Mouse (Mus musculus) cerebellum, postnatal 14 days (tissue): ENCODE measurements around the gene 1700017B05Rik.

ENCODE experiments used
- DNase-seq, 2 experiments: peaks; one replicate each; pipeline ENCODE4 v3.0.0; 2021; ENCODE audit warnings: mixed read lengths in 2 of 2

Gene 1700017B05Rik

DNA sequence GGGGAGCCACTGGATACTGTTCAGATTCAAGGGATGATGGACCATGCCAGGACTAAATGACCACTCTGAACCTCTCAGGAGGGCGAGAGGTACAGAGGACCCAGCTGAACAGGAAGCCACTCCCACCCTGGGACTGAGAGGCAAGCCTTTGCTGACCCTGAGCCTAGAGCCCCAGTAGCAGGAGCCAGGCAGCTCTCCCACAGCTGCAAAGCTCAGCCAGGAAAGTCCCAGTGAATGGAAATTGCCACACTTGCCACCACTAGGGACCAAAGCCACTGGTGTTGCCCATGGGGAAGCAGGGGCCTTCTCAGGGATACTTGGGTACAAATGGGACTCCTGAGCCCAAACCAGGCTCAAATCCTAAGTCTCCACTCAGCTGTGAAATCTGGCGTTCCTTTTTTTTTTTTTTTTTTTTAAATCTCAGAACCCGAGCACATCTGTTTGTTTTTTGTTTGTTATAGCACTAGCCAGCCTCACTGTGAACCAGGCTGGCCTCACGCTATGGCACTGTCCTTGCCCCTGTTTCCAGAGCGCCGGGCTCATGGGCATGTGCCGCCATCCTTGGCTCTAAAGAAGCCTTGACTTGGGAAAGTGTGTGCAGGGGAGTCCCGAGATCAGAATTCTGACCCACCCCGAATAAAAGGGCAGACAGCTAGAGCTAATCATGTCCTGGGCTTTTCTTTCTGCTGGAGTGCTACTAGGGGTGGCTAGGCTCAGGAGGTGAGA lies 9.6 kb upstream of the 1700017B05Rik start:
- DNase-seq, result no peak

DNA sequence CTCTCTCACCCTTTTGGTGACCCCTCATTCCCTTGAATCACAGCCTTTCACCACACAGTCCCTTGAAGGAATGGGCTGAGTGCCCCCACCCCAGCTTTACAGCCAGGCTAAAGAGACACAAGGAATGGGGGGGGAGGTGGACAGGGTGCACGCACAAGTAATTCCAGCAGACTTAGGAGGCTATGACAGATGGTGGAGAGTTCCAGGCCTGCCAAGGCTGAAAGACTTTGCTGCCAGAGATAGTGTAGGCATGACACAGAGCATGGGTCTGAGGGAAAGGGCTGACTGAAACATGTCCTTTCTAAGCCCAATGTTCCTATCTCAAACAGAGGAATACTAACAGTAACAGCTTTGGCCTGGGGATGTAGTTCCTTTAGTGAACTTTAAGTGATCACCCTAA lies 8.7 kb upstream of the 1700017B05Rik start:
- peak; percentile 70 to 75 for DNase-seq

DNA sequence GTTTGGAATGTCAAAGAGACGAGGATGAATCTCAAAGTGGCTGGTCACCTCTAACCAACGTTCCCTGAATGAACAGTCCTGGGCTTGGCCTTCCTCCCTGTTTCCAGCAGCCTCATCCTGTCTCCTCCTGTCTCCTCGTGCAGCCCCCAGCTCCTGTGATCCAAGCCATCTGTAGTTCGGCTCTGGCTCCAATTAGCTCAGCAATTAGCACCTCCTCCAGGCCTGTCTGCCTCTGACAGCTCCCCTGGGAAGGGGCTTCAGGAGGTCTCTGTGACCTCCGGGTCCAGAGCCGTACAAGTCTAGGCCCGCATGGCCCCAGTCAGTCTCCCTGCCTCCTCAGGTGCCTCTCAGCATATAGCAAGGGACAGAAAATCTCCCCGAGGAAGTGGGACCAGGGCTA lies 8.0 kb upstream of the 1700017B05Rik start:
- DNase-seq, result peak; percentile 72 to 74

DNA sequence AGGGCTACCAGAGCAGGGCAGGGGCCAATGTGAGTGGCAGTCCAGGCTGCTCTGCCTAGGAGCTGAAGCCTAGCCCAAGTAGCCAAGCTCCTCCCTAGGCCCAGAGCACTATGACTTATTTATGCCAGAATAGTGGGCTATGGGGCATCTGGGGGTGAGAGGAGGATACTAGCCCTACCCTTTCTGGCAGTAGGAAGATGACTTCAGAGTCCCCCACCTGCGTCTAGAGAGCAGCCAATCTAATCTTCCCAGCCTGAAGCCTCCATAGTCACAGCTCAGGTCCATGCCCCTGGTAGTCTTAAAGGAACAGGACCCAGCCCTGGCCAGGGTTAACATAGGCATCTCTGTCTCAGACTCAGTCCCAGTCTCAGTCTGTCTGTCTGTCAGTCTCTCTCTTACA lies 7.0 kb upstream of the 1700017B05Rik start:
- no peak for DNase-seq

DNA sequence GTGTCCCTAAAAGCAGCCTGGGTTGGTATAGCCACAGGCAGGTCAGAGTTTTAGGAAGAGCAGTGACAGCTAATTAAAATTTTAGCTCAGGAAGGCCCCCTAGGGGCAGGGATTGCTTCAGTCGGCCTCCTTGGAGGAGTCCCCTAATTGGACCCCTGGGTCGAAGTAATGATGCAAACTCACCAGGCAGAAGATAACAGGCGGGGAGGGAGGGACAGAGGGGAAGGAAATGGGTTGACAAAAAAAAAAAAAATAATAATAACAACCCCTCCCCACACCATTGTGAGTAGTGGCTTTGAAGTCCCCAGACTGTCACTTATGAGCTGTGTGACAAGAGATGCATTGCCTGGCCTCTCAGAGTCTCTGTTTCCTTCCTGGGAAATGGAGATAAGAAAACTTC lies 6.2 kb upstream of the 1700017B05Rik start:
- DNase-seq, result no peak

DNA sequence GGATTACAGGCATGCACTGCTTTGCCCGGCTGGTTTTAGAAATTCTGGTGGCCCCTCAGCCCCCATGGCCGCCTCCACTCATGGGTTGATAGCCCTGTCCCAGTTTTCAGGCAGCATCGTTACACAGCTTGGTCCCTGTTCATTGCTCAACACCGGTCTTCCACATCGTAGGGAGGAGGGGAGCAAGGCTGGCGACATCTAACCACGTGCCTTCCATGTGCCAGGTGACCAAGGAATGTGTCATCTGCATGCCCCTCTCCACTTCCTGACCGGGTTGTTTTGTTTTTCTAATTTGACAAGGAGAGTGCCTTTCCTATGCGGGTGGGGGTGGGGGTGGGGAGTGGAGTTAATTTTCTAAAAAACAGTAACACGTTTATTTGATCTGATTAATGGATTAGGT lies 5.7 kb upstream of the 1700017B05Rik start:
- DNase-seq, result no peak

DNA sequence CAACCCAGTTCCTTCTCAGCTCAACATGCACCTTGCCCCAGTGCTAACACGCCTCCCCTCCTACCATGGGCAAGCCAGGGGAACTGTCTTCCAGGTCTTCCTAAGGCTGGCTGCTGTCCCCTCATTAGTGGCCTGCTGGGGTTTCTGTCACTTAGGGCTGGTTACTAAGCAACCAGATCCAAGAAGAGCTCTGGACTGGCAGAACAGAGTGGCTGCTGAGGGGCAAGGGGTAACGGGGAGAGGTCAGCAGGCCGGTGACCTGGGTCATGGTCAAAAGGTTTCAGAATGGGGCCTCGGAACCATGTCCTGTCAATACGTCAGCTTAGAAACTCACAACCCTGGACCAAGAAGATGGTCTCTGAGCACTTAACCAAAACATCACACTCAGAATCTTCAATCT lies 5.0 kb upstream of the 1700017B05Rik start:
- DNase-seq, result no peak

DNA sequence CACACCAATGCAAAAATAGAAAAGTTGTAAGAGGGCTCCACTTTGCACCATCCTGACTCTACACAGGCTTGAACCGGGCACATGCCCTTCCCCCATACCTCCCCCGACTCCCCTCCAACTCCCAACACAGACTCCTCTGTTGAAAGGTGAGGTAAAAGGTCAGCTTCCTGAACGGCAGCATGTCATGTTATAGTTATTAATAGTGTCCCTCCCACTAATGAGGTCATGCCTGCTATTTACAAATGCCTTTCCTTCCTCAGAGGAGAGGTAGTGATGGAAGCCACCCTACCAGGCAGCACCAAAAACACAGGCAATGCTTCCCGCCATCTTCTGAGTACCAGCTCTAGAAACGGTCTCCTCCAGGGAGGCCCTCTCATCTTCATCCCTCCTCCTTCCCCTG lies 2.7 kb upstream of the 1700017B05Rik start:
- no peak for DNase-seq

DNA sequence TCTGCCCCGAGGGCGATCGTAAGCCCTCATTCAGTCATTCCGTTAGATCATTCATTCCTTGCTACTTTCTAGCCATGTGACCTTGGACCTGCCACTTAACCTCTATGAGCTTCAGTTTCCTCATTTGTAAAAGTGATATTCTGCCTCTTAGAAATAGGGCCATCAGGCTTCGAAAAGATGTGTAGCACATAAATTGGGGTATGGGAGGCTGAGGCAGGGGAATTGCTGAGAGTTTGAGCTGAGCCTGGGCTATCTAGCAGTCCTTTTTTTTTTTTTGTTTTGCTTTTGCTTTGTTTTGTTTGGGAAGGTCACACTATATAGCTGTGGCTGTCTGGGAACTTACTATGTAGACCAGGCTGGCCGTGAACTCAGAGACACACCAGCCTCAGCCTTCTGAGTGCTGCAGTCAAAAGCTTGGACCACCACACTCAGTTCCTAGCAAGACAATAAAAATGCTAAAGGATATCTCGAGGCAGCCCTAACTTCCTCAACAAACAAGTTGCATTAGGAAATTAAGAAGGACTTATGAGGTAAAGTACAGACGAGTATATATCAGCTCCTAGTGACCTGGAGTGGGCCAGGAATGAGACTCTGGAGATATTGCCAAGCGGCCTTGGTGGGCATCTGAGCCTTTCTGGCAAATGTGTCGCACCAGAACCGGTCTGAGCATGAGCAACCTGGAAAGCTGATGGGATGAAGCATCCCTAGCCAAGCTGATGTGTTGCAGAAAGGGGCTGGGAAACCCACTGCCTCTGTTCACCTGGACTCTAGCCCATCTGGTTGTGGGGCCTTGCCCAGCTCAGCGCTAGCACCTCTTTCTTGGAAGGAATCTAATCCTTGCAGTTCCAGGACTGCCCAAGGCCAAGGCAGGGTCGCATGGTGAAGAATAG lies 628 bp upstream of the 1700017B05Rik start:
- no peak for DNase-seq

DNA sequence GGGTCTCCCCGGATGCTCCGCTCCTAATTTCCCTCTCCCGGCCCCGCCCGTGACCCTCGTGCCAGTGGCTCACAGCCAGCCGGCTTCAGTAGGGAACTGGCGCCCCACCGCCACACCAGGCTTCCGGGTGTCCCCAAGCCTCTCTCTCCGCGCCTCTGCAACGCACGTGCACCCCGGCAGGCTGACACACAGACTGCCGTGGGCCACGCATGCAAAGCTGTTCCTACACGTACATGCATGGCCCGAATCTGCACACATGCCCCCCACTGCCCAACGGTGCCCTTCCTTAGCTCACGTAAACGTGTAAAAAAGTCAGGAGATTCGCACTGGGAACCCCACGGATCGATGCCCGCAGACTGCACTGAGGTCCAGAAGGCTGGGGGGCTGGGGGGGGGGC lies 898 bp downstream of the 1700017B05Rik start:
- peak; percentile 45 to 60 for DNase-seq

DNA sequence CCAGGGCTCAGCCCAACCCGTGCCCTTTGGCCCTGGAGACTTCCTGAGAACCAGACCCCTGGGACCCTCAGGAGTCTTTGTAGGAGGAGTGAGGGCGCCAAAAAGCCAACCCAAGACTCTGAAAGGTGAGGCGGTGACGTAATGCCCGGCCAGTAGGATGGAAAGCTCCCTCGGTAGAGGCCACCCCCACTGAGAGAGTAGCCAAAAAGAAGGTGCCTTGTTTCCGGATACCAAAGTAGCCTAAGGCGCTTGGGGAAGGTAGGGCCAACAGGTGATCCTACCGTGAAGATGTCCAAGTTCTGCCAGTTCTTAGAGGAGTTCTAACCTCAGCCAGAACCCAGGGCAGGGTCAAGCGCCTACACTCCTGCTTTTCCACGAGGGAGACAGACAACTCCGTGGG lies 1.5 kb downstream of the 1700017B05Rik start:
- DNase-seq, result no peak

DNA sequence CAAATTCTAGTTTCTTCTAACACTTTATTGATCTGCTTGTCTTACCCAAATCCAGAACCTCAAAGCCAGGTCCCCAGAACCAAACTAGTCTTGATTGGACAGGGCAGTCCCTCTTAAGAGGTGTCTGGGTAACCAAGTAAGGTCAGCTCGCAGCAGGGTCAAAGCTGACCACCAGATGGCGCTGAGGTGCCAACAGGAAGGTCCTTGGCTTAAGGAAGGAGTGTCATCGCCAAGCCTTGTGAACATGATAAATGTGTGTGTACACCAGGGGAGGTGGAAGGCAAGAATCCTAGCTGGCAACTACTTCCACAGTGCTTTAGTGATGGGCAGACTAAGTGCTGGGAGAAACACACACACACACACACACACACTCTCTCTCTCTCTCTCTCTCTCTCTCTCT lies 2.7 kb downstream of the 1700017B05Rik start:
- DNase-seq, result peak; percentile 97 to 99

DNA sequence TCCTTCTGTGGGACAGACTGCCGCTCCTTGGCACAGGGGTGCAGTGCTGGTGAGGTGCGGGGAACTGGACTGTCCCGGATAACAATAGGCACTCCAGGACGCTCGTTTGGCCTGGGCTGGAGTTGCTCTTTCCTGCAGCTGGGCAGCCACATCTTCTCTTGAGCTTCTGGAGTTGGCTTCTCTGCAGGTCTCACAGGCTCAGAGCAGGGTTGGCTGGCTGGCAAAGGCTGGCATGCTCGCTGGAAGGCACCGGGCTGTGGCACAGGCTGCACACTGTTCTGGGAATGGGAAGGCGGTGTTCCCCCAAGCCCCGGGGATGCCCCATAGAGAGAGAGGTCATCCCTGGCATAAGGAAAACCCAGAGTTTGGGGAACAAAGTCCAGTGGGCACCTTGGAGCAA lies 4.8 kb downstream of the 1700017B05Rik start:
- no peak for DNase-seq

DNA sequence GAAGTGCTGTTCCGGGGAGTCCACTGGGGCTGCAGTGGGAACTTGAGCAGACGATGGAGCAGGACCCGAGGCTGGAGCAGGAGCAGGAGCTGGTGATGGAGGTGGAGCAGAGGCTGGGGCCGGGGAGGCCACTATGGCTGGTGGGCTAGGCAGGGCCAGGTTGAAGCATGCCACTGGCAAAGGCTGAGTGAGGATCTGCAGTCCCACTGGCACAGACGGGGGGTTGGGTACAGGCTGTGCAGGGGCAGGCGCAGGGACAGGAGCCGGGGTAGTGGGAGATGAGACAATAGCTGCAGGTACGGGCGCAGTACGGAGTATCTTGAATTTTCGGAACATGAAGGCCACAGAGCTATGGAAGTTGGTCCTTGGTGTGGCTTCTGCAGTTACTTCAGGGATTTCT lies 5.6 kb downstream of the 1700017B05Rik start:
- DNase-seq, result no peak

DNA sequence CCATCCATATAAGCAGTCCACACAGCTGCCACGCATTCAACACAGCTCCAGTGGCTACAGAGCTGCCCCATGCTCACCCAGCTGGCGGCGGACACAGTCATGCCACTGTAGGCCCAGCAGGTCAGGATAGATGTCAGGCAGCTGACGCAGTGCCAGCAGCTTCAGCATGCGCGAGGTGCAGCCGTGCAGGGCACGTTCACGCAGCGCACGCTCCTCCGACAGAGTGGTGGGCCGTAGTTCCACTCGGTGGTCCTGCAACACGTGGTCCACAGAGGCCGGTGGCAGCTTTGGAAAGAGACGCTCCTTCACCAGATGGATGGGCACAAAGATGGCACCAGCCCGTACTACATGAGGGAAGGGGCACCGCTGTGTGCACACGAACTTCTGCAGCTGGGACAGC lies 6.1 kb downstream of the 1700017B05Rik start:
- DNase-seq, result no peak

DNA sequence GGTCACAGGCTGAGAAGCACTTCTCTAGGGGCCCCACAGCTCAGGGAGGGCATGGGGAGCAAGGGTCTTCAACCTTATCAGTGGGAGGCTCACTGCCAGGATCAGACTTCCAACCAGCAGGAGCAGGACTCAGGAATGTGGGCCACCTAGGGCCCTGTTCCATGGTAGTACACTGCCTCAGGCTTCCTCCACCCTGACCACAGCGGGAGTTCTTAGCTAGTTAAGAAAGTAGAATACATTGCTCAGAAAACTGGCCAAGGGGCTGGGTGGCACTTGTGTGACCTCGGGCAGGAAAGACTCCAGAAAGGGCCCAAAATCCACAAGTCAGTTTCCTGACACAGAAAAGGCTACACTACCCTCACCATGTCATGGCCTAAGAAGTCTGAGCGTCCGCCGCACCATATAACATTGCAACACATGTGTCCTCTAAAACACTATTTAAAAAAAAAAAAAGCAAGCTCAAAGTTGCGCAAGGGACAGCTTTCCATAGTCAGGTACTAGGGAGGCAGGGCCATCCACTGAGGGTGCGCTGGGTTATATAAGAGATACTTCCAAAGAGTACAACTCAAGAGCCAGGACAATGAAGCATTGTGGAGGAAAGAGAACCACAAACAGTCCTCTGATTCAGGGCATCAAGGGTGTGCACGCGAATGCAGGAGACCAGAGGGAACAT lies 7.5 kb downstream of the 1700017B05Rik start:
- DNase-seq, result no peak

DNA sequence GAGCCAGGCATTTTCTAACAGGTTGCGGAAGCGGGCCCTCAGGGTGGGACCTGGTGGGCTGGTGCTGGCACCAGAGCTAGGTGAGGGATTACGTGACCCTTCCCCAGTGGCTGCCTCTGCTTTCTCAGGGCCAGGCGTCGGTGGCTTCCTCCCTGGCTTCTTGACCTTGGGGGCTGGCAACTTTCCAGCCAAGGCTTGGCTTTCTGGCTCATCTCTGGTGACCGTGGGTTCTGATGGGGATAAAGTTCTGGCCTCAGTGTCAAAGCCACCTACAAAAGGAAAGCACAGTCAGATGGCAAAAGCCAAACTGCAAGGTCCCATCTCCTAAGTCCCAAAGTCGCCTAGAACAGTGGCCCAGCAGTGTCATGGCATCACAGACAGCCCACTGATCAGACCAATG lies 8.4 kb downstream of the 1700017B05Rik start:
- DNase-seq, result no peak

DNA sequence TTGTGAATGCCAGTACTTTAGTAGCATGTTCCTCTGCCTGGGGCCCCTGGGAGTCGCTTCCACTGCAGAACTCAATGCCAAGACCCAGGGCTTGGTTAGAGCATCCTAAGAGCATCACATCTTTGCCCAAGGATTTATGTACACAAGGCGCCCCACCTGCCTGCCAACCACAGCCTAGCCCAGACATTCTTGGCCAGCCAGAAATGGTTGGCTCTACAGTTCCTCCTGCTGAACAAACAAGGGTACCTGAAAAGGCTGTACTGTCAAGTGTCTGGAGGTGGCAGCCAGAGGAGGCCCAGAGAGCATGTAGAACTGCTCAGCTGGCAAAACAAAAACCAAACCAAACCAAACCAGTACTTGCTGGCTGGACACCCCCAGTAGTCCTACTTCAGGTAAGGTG lies 11.3 kb downstream of the 1700017B05Rik start:
- DNase-seq, result no peak

DNA sequence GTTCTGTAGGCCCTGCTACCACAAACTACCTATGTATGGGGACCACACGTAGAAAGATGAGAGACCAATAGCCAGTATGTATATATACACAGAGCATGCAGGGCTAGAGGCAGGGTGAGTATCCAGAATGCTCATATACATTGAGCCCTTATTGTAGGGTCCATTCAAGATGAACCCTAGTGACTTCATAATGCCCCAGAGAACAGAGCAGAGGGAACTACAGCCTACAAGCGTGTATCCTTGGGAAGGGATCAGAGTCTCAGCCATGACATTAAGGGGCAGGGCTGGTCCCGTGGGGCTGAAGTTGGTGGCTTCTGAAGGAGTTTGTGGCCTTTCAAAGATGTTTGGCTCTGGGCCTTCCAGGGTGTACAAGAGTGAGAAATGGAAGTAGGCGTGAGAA lies 12.4 kb downstream of the 1700017B05Rik start:
- DNase-seq, result no peak

DNA sequence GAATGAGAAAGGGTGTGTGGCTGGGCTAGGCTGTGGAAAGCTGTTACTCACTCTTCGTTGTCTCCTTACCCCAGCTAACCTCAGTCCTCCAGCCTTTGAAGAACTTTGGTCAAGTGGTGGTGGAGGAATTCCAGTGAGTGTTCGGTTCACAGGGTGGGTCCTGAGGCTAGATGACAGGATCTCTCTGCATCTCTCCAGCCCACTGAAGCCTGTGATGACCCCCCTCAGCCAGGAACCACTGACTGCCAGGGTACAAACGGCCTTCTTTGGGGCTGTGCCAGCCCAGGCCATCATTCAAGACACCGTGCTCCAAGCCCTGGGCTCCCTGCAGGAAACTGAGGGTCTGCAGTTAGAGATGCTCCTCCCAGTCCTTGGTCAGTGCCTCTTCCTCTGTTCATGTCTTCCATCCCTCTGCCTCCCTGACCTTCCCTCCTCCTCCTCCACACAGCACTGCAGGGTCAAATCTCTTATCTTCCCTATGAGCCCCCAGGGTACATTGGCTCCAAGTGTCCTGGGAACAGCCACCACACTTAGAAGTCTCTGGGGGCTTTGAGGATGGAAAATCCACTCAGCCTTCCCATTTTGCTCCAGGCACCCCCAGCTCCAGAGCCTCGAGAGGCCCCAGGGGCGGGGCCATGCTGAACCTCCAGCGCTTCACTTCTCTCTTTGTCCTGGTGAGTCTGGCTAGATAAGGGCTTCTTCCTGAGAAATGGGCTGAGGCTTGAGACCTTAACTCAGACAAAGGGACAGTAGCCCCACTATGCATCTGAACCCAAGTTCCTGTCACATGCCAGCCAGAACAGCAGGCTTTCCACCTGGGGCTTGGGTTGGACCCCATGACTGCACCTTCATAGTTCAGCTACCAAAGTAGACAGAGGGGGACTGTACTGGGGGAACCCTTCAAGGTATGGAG lies 14.1 kb downstream of the 1700017B05Rik start:
- DNase-seq, result no peak

DNA sequence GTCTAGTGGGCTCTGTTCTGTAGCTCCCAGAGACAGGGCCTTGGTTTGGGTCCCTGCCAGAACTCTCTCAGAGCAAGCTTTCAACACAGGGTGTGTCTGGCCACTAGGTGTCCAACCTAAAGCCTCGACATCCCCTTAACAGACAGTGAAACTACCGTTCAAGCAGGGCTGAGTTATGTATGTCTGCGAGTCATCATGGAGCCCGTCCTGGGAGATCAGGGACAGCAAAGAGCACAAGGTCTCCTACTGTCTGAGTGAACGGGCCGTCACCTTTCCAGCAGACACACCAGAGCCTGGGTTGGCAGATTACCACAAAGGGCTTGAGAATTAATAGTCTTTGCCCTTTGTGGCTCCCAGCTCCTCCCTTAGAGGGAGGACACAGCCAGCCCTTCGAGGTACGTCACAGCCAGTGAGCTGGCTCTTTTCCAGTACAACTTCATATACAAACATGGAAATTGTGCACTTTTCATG lies 15.2 kb downstream of the 1700017B05Rik start:
- DNase-seq, result no peak

DNA sequence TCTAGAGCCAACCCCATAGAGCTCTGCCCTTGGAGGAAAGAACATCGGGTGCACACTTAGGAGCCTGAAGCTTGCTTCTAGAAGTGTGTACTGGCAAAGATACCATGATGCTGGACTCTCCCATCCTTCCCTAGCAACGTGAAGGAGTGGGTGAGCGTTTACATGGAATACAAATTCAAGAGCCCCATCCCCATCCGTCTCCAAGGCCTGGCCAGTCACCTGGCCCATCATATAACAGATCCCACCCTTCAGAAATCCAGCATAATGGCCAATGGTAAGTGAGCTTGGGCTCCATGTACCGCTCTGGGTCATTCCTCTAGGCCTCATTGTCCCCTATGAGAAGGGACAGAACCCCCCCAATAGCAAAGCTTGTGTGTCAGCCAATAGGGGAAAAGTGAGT lies 15.9 kb downstream of the 1700017B05Rik start:
- DNase-seq, result no peak
